Mouse (Mus musculus): ENCODE results near the gene Eef1a2. TPM values are rescaled to one million over a fixed set of nuclear protein-coding genes. Genes with fewer than 3 reads are reported as not detected.

The Eef1a2 gene
- total RNA-seq, 1 experiment from 2014 or later, result not detected

- 0 out of 2 replicates have a peak, but pooled peaks have one; percentile 60 for ATAC-seq (replicated peaks; ENCODE audit: low read depth, poor library complexity, severe bottlenecking)
These were observed 19.9 kb downstream of the Eef1a2 start for GRCm38 (mm10) chr2:181136934-181137333.

GRCm38 (mm10) chr2:181135446-181135818 is 21.4 kb downstream of the Eef1a2 start:
- no peak for ATAC-seq (replicated peaks; ENCODE audit: low read depth, poor library complexity, severe bottlenecking)

- ATAC-seq (replicated peaks; ENCODE audit: low read depth, poor library complexity, severe bottlenecking), result no peak
These were observed 22.0 kb downstream of the Eef1a2 start, which contains the start of gene Kcnq2 for GRCm38 (mm10) chr2:181134591-181135445. TSS of gene Kcnq2 (minus strand) at chr2:181135300.

GRCm38 (mm10) chr2:181133837-181134590 is 22.8 kb downstream of the Eef1a2 start:
- ATAC-seq (replicated peaks; ENCODE audit: low read depth, poor library complexity, severe bottlenecking), result no peak

GRCm38 (mm10) chr2:181130245-181130644 is 26.6 kb downstream of the Eef1a2 start:
- no peak for ATAC-seq (replicated peaks; ENCODE audit: low read depth, poor library complexity, severe bottlenecking)

GRCm38 (mm10) chr2:181128963-181129362 is 27.9 kb downstream of the Eef1a2 start:
- no peak for ATAC-seq (replicated peaks; ENCODE audit: low read depth, poor library complexity, severe bottlenecking)

GRCm38 (mm10) chr2:181127786-181128185 is 29.0 kb downstream of the Eef1a2 start:
- ATAC-seq (replicated peaks; ENCODE audit: low read depth, poor library complexity, severe bottlenecking), result no peak

- ATAC-seq (replicated peaks; ENCODE audit: low read depth, poor library complexity, severe bottlenecking), result no peak
These were observed 30.9 kb downstream of the Eef1a2 start for GRCm38 (mm10) chr2:181125726-181126455.

GRCm38 (mm10) chr2:181122642-181123041 is 34.2 kb downstream of the Eef1a2 start:
- ATAC-seq (replicated peaks; ENCODE audit: low read depth, poor library complexity, severe bottlenecking), result no peak

- ATAC-seq (replicated peaks; ENCODE audit: low read depth, poor library complexity, severe bottlenecking), result no peak
These were observed 35.8 kb downstream of the Eef1a2 start for GRCm38 (mm10) chr2:181120922-181121449.

GRCm38 (mm10) chr2:181119952-181120351 is 36.9 kb downstream of the Eef1a2 start:
- no peak for ATAC-seq (replicated peaks; ENCODE audit: low read depth, poor library complexity, severe bottlenecking)

- no peak for ATAC-seq (replicated peaks; ENCODE audit: low read depth, poor library complexity, severe bottlenecking)
These were observed 40.4 kb downstream of the Eef1a2 start for GRCm38 (mm10) chr2:181116436-181116835.

- no peak for ATAC-seq (replicated peaks; ENCODE audit: low read depth, poor library complexity, severe bottlenecking)
These were observed 41.4 kb downstream of the Eef1a2 start for GRCm38 (mm10) chr2:181115367-181115766.

- ATAC-seq (replicated peaks; ENCODE audit: low read depth, poor library complexity, severe bottlenecking), result no peak
These were observed 43.0 kb downstream of the Eef1a2 start for GRCm38 (mm10) chr2:181113762-181114361.

GRCm38 (mm10) chr2:181111665-181112064 is 45.1 kb downstream of the Eef1a2 start:
- ATAC-seq (replicated peaks; ENCODE audit: low read depth, poor library complexity, severe bottlenecking), result no peak

- no peak for ATAC-seq (replicated peaks; ENCODE audit: low read depth, poor library complexity, severe bottlenecking)
These were observed 52.7 kb downstream of the Eef1a2 start for GRCm38 (mm10) chr2:181104111-181104510.

GRCm38 (mm10) chr2:181102161-181102560 is 54.7 kb downstream of the Eef1a2 start:
- ATAC-seq (replicated peaks; ENCODE audit: low read depth, poor library complexity, severe bottlenecking), result no peak

GRCm38 (mm10) chr2:181101626-181102025 is 55.2 kb downstream of the Eef1a2 start:
- no peak for ATAC-seq (replicated peaks; ENCODE audit: low read depth, poor library complexity, severe bottlenecking)

GRCm38 (mm10) chr2:181100087-181100486 is 56.7 kb downstream of the Eef1a2 start:
- no peak for ATAC-seq (replicated peaks; ENCODE audit: low read depth, poor library complexity, severe bottlenecking)
